Mouse (Mus musculus) erythroblast, embryonic 14.5 days (primary cell): ENCODE measurements around the gene Asb5. TPM values are rescaled to one million over a fixed set of nuclear protein-coding genes. Genes with fewer than 3 reads are reported as not detected.

Source experiments
- H3K27me3 ChIP-seq: 2 replicates; pipeline ENCODE4 v1.6.1; 2012; ENCODE audit warnings: inconsistent platforms; ENCODE audit not compliant: control insufficient read depth
- H3K36me3 ChIP-seq: 2 replicates; pipeline ENCODE4 v1.6.1; 2012; ENCODE audit warnings: mild to moderate bottlenecking, inconsistent platforms; ENCODE audit not compliant: control insufficient read depth
- H3K4me1 ChIP-seq: 2 replicates; pipeline ENCODE4 v1.6.1; 2012; ENCODE audit warnings: inconsistent platforms; ENCODE audit not compliant: control insufficient read depth
- H3K4me3 ChIP-seq: replicated peaks from 2 replicates; pipeline ENCODE3; 2012; ENCODE audit warnings: moderate library complexity, mild to moderate bottlenecking, inconsistent platforms
- H3K9me3 ChIP-seq: 2 replicates; pipeline ENCODE4 v1.6.1; 2012; ENCODE audit warnings: low read length, inconsistent platforms, mixed read lengths; ENCODE audit not compliant: control insufficient read depth
- GATA1 ChIP-seq: IDR thresholded peaks from 2 replicates; pipeline ENCODE4 v1.6.1; 2012; ENCODE audit warnings: low read length, inconsistent platforms, mixed read lengths
- TAL1 ChIP-seq: IDR thresholded peaks from 3 replicates; pipeline ENCODE4 v1.6.1; 2012; ENCODE audit warnings: low read length, inconsistent platforms, mixed read lengths
- polyA plus RNA-seq: library from polyadenylated mRNA; stranded (reverse); fragments of >175 nt; gene quantifications from 2 replicates; pipeline ENCODE4 v1.2.3, GENCODE M21; 2012

Gene Asb5
- polyA plus RNA-seq, 1 experiment, result not detected

GRCm38 (mm10) chr8:54567168-54567567 lies 37.8 kb downstream of the Asb5 start:
- TF ChIP-seq TAL1, result no peak
- no peak for TF ChIP-seq GATA1
- Histone ChIP-seq H3K4me3 (no peak overlapping the region), H3K27me3 (no peaks in the 10 kb centered on the region), H3K4me1 (no peaks in the 10 kb centered on the region), H3K9me3 (no peaks in the 10 kb centered on the region), H3K36me3 (no peaks in the 10 kb centered on the region)

GRCm38 (mm10) chr8:54570618-54571609 lies 41.5 kb downstream of the Asb5 start:
- TF ChIP-seq GATA1 (no peak), TAL1 (no peak)
- Histone ChIP-seq H3K4me3 (no peak overlapping the region), H3K9me3 (no peaks in the 10 kb centered on the region), H3K4me1 (no peaks in the 10 kb centered on the region), H3K27me3 (no peaks in the 10 kb centered on the region), H3K36me3 (no peaks in the 10 kb centered on the region)

GRCm38 (mm10) chr8:54581436-54581835 lies 52.1 kb downstream of the Asb5 start:
- Histone ChIP-seq H3K36me3 (no peaks in the 10 kb centered on the region), H3K4me3 (no peak overlapping the region), H3K9me3 (no peaks in the 10 kb centered on the region), H3K4me1 (no peaks in the 10 kb centered on the region), H3K27me3 (no peaks in the 10 kb centered on the region)
- TF ChIP-seq GATA1 (no peak), TAL1 (no peak)

- no peaks in the 10 kb centered on the region for H3K27me3 ChIP-seq
- no peak for TF ChIP-seq TAL1
- no peak for TF ChIP-seq GATA1
- H3K4me3 ChIP-seq, result no peak overlapping the region
- H3K4me1 ChIP-seq, result no peaks in the 10 kb centered on the region
- no peaks in the 10 kb centered on the region for H3K36me3 ChIP-seq
- H3K9me3 ChIP-seq, result 0 out of 2 replicates have a peak, but pooled peaks cover 2% of the 10 kb centered on the region
Measured at GRCm38 (mm10) chr8:54582886-54583285, 53.5 kb downstream of the Asb5 start.

GRCm38 (mm10) chr8:54594634-54595033 lies 65.3 kb downstream of the Asb5 start:
- TF ChIP-seq GATA1 (no peak), TAL1 (no peak)
- H3K4me1 ChIP-seq, result no peaks in the 10 kb centered on the region
- no peaks in the 10 kb centered on the region for H3K9me3 ChIP-seq
- H3K27me3 ChIP-seq, result no peaks in the 10 kb centered on the region
- no peak overlapping the region for H3K4me3 ChIP-seq
- H3K36me3 ChIP-seq, result no peaks in the 10 kb centered on the region

- no peak overlapping the region for H3K4me3 ChIP-seq
- no peaks in the 10 kb centered on the region for H3K9me3 ChIP-seq
- H3K4me1 ChIP-seq, result peaks cover 6% of the 10 kb centered on the region
- TF ChIP-seq TAL1, result no peak
- TF ChIP-seq GATA1, result no peak
- no peaks in the 10 kb centered on the region for H3K27me3 ChIP-seq
- no peaks in the 10 kb centered on the region for H3K36me3 ChIP-seq
Measured at GRCm38 (mm10) chr8:54596051-54596450, 66.7 kb downstream of the Asb5 start.

- no peaks in the 10 kb centered on the region for H3K9me3 ChIP-seq
- H3K27me3 ChIP-seq, result no peaks in the 10 kb centered on the region
- no peak overlapping the region for H3K4me3 ChIP-seq
- no peak for TF ChIP-seq TAL1
- no peak for TF ChIP-seq GATA1
- H3K36me3 ChIP-seq, result no peaks in the 10 kb centered on the region
- H3K4me1 ChIP-seq, result peaks cover 6% of the 10 kb centered on the region
Measured at GRCm38 (mm10) chr8:54596940-54597339, 67.6 kb downstream of the Asb5 start.

- Histone ChIP-seq H3K4me3 (no peak overlapping the region), H3K4me1 (peaks cover 6% of the 10 kb centered on the region), H3K36me3 (no peaks in the 10 kb centered on the region), H3K9me3 (no peaks in the 10 kb centered on the region), H3K27me3 (no peaks in the 10 kb centered on the region)
- TF ChIP-seq TAL1 (no peak), GATA1 (no peak)
Measured at GRCm38 (mm10) chr8:54597386-54597785, 68.0 kb downstream of the Asb5 start.

GRCm38 (mm10) chr8:54600671-54601251 lies 71.4 kb downstream of the Asb5 start, which contains the start of gene Spata4:
Gene Spata4, plus strand, starts transcription at chr8:54600781.
- no peak for TF ChIP-seq TAL1
- TF ChIP-seq GATA1, result no peak
- no peak within 1 kb of the TSS for H3K4me3 ChIP-seq

More at GRCm38 (mm10) chr8:54600671-54601251, 71.4 kb downstream of the Asb5 start, which contains the start of gene Spata4:
- H3K27me3 ChIP-seq, result no peaks in the 10 kb centered on the region
- peaks cover 6% of the 10 kb centered on the region for H3K4me1 ChIP-seq
- no peaks in the 10 kb centered on the region for H3K9me3 ChIP-seq
- no peaks in the 10 kb centered on the region for H3K36me3 ChIP-seq
